Comparison of ENCODE assay signal across 1 mouse cellular context in genomic region chr17:26508345-26508960, GRCm38 (mm10).
TF ChIP-seq lines count a peak whose summit lies in the region.

No protein-coding gene starts in this region.

TF ChIP-seq in MEL, 35 proteins besides CTCF, POLR2A, EP300 and RAD21 (continued from another document):
- TF ChIP-seq NELFE (IDR thresholded peaks at IDR 0.05; ENCODE audit: low read depth, low read length) (peak; percentile 83), ETS1 (IDR thresholded peaks at IDR 0.05; ENCODE audit: low read depth, low read length) (peak; percentile 98)
